Mouse (Mus musculus) CD4-positive helper T cell, adult 2 months (primary cell): ENCODE measurements around the gene Actl6a.

Experiments
- DNase-seq: peaks from one replicate; pipeline ENCODE4 v3.0.0-alpha.2; 2012; ENCODE audit warnings: low read depth, missing footprints, low spot score

The Actl6a gene

GRCm38 (mm10) chr3:32749820-32750579, 43.9 kb downstream of the Actl6a start:
- DNase-seq = no peak

DNA sequence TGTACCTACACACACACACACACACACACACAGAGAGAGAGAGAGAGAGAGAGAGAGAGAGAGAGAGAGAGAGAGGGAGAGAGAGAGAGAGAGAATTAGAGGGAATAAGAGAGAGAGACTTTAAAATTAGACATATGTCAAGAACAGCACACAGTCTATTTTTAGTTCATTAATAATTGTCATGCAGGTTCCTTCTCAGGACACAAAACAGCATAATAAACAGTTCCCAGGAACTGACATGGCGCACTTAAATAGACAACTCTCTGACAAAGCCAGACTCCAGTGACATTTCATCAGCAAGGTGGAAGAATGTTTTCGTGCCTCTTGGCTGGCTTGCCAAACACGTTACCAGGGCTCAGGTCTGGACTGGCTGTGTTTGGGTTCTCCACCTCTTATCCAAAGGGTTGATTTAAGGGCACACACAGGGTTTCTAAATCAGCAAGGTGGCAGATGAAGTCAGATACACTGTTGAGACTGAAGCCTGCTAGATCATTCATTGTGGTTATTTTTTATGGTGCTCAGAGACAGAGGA, 48.4 kb downstream of the Actl6a start:
- DNase-seq = no peak

- DNase-seq = no peak
Measured at GRCm38 (mm10) chr3:32759212-32759611, 53.1 kb downstream of the Actl6a start.

DNA sequence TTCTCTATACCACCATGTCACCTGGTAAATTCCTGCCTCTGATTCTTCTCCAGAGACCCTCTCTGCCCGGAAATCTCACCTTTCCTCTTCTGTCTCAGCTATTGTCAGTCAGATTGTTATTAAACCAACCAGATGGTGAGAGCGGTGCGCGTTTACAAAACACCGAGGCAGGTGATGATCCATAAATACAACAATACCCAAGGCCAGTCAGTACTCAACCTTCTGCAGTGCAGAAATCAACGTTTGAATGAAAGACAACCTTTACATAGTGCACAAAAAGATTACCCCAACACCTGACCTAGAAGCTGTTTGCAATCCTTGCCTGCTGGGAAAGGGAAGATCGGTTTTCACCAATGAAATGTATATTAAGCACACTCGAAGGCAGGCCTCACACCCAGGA, 56.9 kb downstream of the Actl6a start:
- DNase-seq = no peak

DNA sequence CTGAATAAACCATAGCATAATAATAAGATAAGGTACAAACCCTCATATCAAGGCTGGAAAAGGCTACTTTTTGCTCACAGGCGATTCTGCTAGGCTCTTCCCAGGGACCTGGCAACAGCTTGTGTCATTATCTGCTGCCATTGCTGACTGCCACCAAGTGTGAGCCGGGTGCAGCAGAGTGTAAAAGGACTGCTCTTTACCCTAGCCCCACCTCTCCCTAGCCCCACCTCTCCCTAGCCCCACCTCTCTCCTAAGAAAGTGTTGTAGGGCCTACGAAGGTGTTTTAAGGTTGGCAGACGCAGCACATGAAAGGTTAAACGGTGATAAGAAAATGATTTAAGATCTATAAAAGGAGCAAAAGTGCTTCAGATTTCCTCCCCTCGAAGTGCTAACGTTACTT, 57.8 kb downstream of the Actl6a start:
- DNase-seq = no peak

GRCm38 (mm10) chr3:32770781-32771180, 64.7 kb downstream of the Actl6a start:
- no peak for DNase-seq
